Mouse (Mus musculus): ENCODE results near the gene Emc10. TPM values are rescaled to one million over a fixed set of nuclear protein-coding genes. Genes with fewer than 3 reads are reported as not detected.
A peak's percentile ranks its signal among the peaks of the same experiment; 100 is the strongest.

The Emc10 gene
- total RNA-seq, 2 experiments from 2014 or later, result 163 to 173 TPM

GRCm38 (mm10) chr7:44526414-44527154 lies 30.3 kb upstream of the Emc10 start:
- DNase-seq (ENCODE audit: low spot score in 2 of 2), result no peak

GRCm38 (mm10) chr7:44525126-44525832 lies 28.9 kb upstream of the Emc10 start:
- DNase-seq (ENCODE audit: low spot score in 2 of 2), result peak; percentile 19 to 55

GRCm38 (mm10) chr7:44524502-44524901 lies 28.2 kb upstream of the Emc10 start, which contains the start of gene Mybpc2:
TSS of gene Mybpc2 (minus strand) at chr7:44524656.
- DNase-seq (ENCODE audit: low spot score in 2 of 2), result no peak

- DNase-seq (ENCODE audit: low spot score in 2 of 2), result no peak
These were observed 26.7 kb upstream of the Emc10 start for GRCm38 (mm10) chr7:44523056-44523455.

GRCm38 (mm10) chr7:44521710-44522109 lies 25.4 kb upstream of the Emc10 start:
- peak; percentile 40 to 48 for DNase-seq (ENCODE audit: low spot score in 2 of 2)

GRCm38 (mm10) chr7:44520990-44521389 lies 24.7 kb upstream of the Emc10 start:
- no peak for DNase-seq (ENCODE audit: low spot score in 2 of 2)

GRCm38 (mm10) chr7:44519240-44519913 lies 23.0 kb upstream of the Emc10 start:
- no peak for DNase-seq (ENCODE audit: low spot score in 2 of 2)

GRCm38 (mm10) chr7:44507491-44507890 lies 11.2 kb upstream of the Emc10 start:
- DNase-seq (ENCODE audit: low spot score in 2 of 2), result no peak

GRCm38 (mm10) chr7:44501563-44502115 lies 5.3 kb upstream of the Emc10 start:
- peak; percentile 75 to 77 for DNase-seq (ENCODE audit: low spot score in 2 of 2)

- no peak for DNase-seq (ENCODE audit: low spot score in 2 of 2)
These were observed 3.7 kb upstream of the Emc10 start for GRCm38 (mm10) chr7:44500046-44500445.

- no peak for DNase-seq (ENCODE audit: low spot score in 2 of 2)
These were observed 2.6 kb upstream of the Emc10 start for GRCm38 (mm10) chr7:44498922-44499321.

GRCm38 (mm10) chr7:44497361-44498055 lies 1.2 kb upstream of the Emc10 start:
- no peak for DNase-seq (ENCODE audit: low spot score in 2 of 2)

- no peak for DNase-seq (ENCODE audit: low spot score in 2 of 2)
These were observed 411 bp upstream of the Emc10 start for GRCm38 (mm10) chr7:44496771-44497109.

- no peak for DNase-seq (ENCODE audit: low spot score in 2 of 2)
These were observed 1.2 kb downstream of the Emc10 start for GRCm38 (mm10) chr7:44495086-44495485.

- DNase-seq (ENCODE audit: low spot score in 2 of 2), result no peak
These were observed 1.6 kb downstream of the Emc10 start for GRCm38 (mm10) chr7:44494681-44495080.

GRCm38 (mm10) chr7:44492166-44492826 lies 4.0 kb downstream of the Emc10 start:
- no peak for DNase-seq (ENCODE audit: low spot score in 2 of 2)

- no peak for DNase-seq (ENCODE audit: low spot score in 2 of 2)
These were observed 4.9 kb downstream of the Emc10 start for GRCm38 (mm10) chr7:44491391-44491790.

GRCm38 (mm10) chr7:44490281-44490680 lies 6.0 kb downstream of the Emc10 start:
- no peak for DNase-seq (ENCODE audit: low spot score in 2 of 2)

- DNase-seq (ENCODE audit: low spot score in 2 of 2), result no peak
These were observed 7.8 kb downstream of the Emc10 start for GRCm38 (mm10) chr7:44488545-44488944.

- no peak for DNase-seq (ENCODE audit: low spot score in 2 of 2)
These were observed 8.4 kb downstream of the Emc10 start for GRCm38 (mm10) chr7:44487936-44488335.

All from layer of hippocampus, postnatal 14 days (tissue).